Mouse (Mus musculus): ENCODE results near the gene Crybb1.

GRCm38 (mm10) chr5:112270764-112271541, 15.3 kb downstream of the Crybb1 start:
- no peak for TF ChIP-seq CTCF (IDR thresholded peaks at IDR 0.05; ENCODE audit: low read depth, low read length)
- TF ChIP-seq TAL1 (conservative IDR thresholded peaks at IDR 0.05; ENCODE audit: low read depth, low read length) = peak; percentile 52; the same call in 1 of the 2 replicates
- no peak for TF ChIP-seq POLR2AphosphoS5 (IDR thresholded peaks at IDR 0.05; ENCODE audit: insufficient replicate concordance, low read depth, low read length)
- no peak for TF ChIP-seq GATA1 (IDR thresholded peaks at IDR 0.05; ENCODE audit: borderline replicate concordance, low read length)
- TF ChIP-seq GATA2 (IDR thresholded peaks at IDR 0.05; ENCODE audit: borderline replicate concordance, low read depth, low read length) = no peak

All from G1E (cell line).